10 mouse cellular contexts compared by ENCODE assay signal in the genomic region with DNA sequence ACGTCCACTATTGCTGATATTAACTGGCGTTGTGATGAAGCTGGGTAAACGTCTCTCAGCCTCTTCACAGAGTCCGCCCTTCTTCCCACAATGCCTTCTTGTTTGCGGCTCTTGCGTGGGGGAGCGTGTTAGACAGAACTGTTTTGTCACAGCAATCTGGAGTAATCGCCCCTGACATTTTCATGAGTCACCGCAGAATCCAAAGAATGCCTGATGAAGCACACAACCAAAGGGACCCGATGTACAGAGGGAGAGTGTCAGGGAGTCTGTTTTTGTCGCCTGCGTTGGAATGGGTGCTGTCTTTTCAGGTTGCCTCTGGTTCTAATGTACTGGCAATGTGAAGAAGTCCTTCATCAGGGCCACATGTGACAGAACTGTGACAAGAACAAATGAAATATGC.
DNase-seq lines count a peak whose midpoint lies in the region; ATAC-seq and TF ChIP-seq lines count a peak whose summit lies in the region.
"Had no signal": no experiment of that assay in that cellular context is flagged by ENCODE, and none has a peak within 500 bp of the region (broad histone marks: within the 10 kb centered on the region; RNA-seq: fewer than 3 reads in every experiment).

No protein-coding gene starts in this region.

- WGBS in hindbrain, embryonic 12.5 days: 70% methylated on average over 12 of the region's 12 CpGs
- 58% methylated on average over 12 of the region's 12 CpGs for WGBS in hindbrain, embryonic 16.5 days

- H3K9me3 ChIP-seq in hindbrain, embryonic 12.5 days (replicated peaks): no peaks in the 10 kb centered on the region
- H3K9me3 ChIP-seq in hindbrain, embryonic 16.5 days (ENCODE audit: control insufficient read depth, low read length): no peaks in the 10 kb centered on the region
- H3K9me3 ChIP-seq: forebrain, embryonic 13.5 days; limb, embryonic 10.5 days had no signal

- TF ChIP-seq CTCF in layer of hippocampus, adult 2 months (conservative IDR thresholded peaks at IDR 0.05): no peak

- intact Hi-C loops in gastrocnemius, postnatal 14 days (cut with DNase I; ENCODE audit: low total_unique reads): no loop called here

- no peak for ATAC-seq in hindbrain, embryonic 12.5 days (ENCODE audit: low FRiP score)
- ATAC-seq in hindbrain, embryonic 16.5 days: no peak
- ATAC-seq: forebrain, embryonic 13.5 days had no signal

- H3K4me3 ChIP-seq in hindbrain, embryonic 12.5 days: no peak overlapping the region
- H3K4me3 ChIP-seq in hindbrain, embryonic 16.5 days (ENCODE audit: low read length): no peak overlapping the region
- no peak overlapping the region for H3K4me3 ChIP-seq in layer of hippocampus, adult 2 months
- H3K4me3 ChIP-seq: forebrain, embryonic 13.5 days; limb, embryonic 10.5 days had no signal

- H3K4me1 ChIP-seq in hindbrain, embryonic 12.5 days: peaks cover 51% of the 10 kb centered on the region
- H3K4me1 ChIP-seq in hindbrain, embryonic 16.5 days (ENCODE audit: control insufficient read depth, insufficient read depth, low read depth, low read length): peaks cover 15% of the 10 kb centered on the region

- no peak overlapping the region for H3K9ac ChIP-seq in hindbrain, embryonic 12.5 days
- H3K9ac ChIP-seq in hindbrain, embryonic 16.5 days (ENCODE audit: low read depth, low read length): no peak overlapping the region
- H3K9ac ChIP-seq: forebrain, embryonic 13.5 days had no signal

- H3K27me3 ChIP-seq in hindbrain, embryonic 12.5 days: no peaks in the 10 kb centered on the region
- no peaks in the 10 kb centered on the region for H3K27me3 ChIP-seq in hindbrain, embryonic 16.5 days (replicated peaks; ENCODE audit: control insufficient read depth, insufficient read depth, low read length)
- H3K27me3 ChIP-seq: forebrain, embryonic 13.5 days had no signal

- 0 out of 2 replicates have a peak overlapping the region, but pooled peaks have one; percentile 31 for H3K27ac ChIP-seq in hindbrain, embryonic 12.5 days
- no peak overlapping the region for H3K27ac ChIP-seq in hindbrain, embryonic 16.5 days (ENCODE audit: low read depth, low read length)
- H3K27ac ChIP-seq in layer of hippocampus, adult 2 months: peak overlapping the region; percentile 88
- H3K27ac ChIP-seq: forebrain, embryonic 13.5 days; limb, embryonic 10.5 days had no signal

- H3K36me3 ChIP-seq in hindbrain, embryonic 12.5 days: no peaks in the 10 kb centered on the region
- H3K36me3 ChIP-seq in hindbrain, embryonic 16.5 days (ENCODE audit: control insufficient read depth, insufficient read depth, low read length): no peaks in the 10 kb centered on the region
- H3K36me3 ChIP-seq: limb, embryonic 10.5 days had no signal

- H3K4me2 ChIP-seq in hindbrain, embryonic 12.5 days (replicated peaks): no peak overlapping the region
- H3K4me2 ChIP-seq in hindbrain, embryonic 16.5 days (ENCODE audit: low read length): no peak overlapping the region
- H3K4me2 ChIP-seq: forebrain, embryonic 13.5 days had no signal

- peak; percentile 76 to 77 for DNase-seq in right cerebral cortex, adult 2 months (ENCODE audit: low spot score in 2 of 2)
- no peak for DNase-seq in right cerebral cortex, postnatal 4 days
- DNase-seq in layer of hippocampus, adult 2 months (ENCODE audit: low spot score in 2 of 2): peak; percentile 67 to 88
- no peak for DNase-seq in B cell, adult 2 months
- DNase-seq in gastrocnemius, postnatal 14 days: no peak
- no peak for DNase-seq in gastrocnemius, postnatal 25 days

Comparison
In these comparisons a context has a peak if more than half of its experiments do, and no peak if none do; other contexts are left out.
1. DNase-seq: peak in right cerebral cortex, adult 2 months (2 of 2) and layer of hippocampus, adult 2 months (2 of 2); none in right cerebral cortex, postnatal 4 days (single experiment), B cell, adult 2 months (0 of 2), gastrocnemius, postnatal 14 days (single experiment) and gastrocnemius, postnatal 25 days (single experiment).